Mouse (Mus musculus) fat pad, adult 2 months (tissue): Measurements from ENCODE around the gene Rgs18.

ENCODE experiments used
- DNase-seq: peaks from one replicate; pipeline ENCODE4 v3.0.0-alpha.2; 2011; ENCODE audit warnings: low read depth, low spot score; ENCODE audit errors: extremely low read depth

The Rgs18 gene

DNA sequence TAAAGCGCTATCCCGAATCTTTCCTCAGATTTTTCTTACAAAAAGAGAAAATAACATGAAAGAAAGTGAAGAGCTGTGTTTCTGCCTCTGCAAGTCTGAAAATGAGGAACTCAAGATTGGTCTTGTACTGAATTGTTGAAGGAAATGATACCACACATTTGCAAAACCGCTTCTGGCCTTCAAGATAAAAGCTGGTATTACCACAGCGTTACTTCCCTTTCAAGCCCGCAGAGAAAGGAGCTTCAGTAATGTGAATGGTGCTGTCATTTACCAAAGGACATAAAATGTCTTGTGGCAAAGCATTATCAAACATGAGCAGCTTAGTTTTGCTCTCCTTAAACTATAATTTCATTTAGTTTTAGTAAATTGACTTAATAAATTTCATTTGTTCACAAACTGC is at the start of gene Rgs18:
Gene Rgs18, minus strand, starts transcription at position 105 of the 400 bp plus-strand sequence.
- DNase-seq = no peak

DNA sequence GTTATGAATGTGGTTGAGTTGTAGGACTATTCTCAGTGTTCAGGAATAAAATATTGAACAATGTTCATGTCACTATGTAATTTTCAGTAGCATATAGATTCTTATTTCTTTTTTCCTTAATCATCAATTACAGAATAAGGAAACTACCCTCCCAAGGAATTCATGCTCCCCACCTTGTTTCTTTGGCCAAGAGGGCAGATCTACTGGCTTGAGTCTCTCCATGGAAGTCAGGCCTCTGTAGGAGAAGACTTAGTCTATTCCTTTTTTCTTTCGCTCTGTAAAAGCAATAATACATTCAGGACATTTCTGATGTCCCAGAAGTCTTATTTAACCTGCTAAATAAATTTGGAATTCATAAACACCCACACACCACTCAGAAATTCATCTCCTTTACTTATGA is 841 bp downstream of the Rgs18 start:
- DNase-seq = no peak

DNA sequence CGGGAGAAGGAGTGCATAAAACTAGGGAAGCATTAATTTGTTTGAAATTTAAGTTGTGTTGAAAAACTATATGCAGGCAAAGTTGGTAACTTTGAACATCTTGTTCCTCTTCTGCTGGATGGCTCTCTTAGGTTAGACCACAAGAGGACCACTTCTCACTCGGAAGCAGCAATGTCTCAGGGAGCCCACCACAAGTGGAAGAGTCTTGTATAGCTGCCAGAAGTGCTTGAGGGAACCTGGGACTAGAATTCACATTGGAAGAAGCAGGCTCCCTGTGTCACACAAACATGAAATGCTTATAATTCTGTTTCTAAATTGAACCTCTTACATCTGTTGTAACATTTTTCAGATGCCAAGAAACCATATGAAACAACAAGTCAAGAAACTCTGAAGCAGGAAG is 9.0 kb downstream of the Rgs18 start:
- DNase-seq = no peak

DNA sequence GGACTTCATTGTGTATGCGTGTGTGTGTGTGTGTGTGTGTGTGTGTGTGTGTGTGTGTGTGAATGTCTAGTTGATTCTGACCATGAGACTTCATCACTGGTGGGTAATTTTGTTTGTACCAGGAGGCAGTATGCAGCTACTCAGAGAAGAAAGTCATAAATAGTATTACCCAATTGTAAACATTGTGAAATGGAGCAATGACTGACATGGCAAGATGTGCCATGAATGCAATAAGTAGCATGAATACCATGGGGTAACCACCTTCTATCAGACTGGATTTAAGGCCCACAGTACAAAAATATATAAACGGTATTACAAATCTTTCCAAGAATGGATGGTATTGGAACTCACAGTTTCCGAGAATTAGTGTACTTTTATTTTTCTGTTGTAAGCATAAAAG is 14.4 kb downstream of the Rgs18 start:
- no peak for DNase-seq

DNA sequence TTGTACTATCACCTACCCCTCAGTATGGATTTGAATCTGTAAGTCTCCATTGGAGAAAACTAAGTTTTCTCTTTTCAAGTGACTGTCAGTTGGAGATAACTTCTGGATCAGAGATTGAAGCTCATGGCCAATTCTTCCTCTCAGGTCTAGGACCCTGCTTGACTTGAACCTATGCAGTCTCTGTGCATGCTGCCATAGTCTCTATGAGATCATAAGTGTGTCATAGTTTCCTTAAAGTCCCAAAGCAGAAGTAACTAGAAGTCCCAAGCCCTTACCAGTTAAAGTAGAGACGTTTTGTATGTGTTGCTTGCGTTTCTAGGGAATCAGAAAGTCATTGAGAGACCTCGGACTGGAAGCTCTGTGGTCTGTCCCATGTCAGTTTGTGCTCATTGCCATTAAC is 24.5 kb downstream of the Rgs18 start:
- DNase-seq = no peak

DNA sequence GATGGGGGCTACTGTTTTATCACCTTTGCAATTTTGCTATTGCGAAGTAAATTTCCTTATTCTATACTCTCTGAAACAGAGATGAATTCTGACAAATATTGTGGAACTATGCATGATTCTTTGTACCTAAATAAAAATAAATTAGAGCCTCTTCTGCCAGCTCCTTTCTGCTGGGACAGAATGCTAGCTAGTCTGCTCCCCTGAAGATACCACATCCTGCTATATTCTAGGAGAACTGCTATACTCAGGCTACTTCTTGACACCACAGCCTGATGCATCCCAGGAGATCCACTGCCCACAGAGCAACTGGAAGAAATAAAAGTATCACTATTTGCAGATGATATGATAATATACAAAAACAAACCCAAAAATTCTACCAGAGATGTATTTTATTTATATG is 29.1 kb downstream of the Rgs18 start:
- DNase-seq = no peak

DNA sequence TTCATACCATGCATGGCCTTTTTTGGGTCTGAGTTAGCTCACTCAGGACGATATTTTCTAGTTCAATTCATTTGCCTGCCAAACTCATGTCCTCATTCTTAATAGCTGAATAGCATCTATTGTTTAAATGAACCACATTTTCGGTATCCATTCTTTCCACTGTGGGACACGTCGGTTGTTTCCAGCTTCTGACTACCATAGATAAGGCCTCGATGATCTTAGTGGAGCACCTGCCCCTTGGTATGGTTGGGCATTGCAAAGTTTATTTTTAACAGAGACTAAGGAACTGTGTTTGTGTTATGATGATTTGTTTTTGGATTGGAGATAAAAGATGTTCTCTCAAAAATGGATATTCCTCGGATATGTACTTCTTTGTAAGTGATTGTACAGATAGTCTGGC is 37.5 kb downstream of the Rgs18 start:
- DNase-seq = no peak

DNA sequence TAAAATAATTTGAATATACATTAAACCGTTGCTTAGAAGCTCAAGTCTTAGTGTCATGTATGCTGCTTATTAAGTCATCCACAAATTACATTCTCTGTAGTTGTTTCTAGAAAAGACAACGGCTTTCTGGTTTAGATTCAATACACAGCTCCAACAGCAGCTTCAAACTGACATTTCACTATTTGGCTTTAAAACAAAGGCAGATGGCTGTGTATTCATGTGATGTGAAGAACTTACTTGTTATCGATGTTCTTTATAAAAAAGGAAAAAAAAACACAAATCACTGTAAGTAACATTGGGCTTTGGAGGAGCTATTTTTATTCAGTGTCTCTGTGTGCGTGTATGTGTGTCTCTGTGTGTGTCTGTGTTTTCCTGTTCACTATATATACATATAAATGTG is 54.5 kb downstream of the Rgs18 start:
- no peak for DNase-seq

DNA sequence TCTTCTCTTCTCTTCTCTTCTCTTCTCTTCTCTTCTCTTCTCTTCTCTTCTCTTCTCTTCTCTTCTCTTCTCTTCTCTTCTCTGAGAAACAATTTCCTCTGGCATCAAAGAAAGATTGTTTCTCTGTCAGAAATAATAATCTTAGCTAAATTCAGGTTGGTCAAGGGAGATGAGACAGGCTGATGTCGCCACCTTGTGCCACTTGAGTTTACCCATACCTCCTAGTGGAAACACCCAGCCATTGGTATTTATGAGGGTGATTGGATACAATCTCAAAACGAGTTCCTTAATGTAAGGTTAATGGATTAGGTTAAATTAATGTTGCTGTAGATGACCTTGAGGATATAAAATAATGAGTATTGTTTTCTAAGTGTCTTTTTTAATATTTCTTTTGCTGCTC is 70.9 kb downstream of the Rgs18 start:
- DNase-seq = no peak
